Comparison of ENCODE assay signal across 9 mouse cellular contexts in the genomic region with DNA sequence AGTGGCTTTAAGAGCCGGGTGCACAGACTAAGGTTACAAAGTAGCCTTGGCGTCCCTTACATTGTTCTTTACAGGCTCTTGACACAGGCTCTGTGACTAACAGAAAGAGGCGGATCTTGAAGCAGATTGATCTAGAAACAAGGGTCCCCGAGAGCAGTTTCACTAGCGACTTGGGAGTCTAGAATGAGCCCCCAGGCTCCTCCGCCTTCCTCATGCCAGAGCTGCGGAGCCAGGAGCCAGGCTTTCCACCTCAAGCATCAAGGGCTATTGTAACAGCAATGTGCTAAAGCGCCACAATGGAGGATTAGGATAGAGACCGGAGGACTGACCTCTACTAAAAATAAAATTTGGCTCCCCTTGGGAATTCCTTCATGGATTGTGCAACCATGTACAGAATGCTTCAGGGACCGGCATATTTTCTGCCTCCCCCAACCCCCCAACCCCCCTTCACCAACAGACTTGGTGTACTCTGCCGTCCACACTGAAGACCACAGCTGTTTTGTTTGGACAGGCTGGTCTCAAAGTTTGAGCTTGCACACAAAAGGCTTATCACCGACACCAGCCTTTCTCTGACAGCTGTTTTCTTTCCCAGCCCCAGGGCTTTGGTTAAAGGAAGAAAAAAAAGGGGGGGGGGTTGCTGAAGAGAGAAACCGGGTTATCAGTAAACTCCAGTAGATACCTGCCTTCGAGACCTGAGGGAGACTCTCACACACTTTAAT.
A peak's percentile ranks its signal among the peaks of the same experiment; 100 is the strongest.
DNase-seq lines count a peak whose midpoint lies in the region; ATAC-seq and TF ChIP-seq lines count a peak whose summit lies in the region.
"Had no signal": no experiment of that assay in that cellular context is flagged by ENCODE, and none has a peak within 500 bp of the region (broad histone marks: within the 10 kb centered on the region; RNA-seq: fewer than 3 reads in every experiment).

No protein-coding gene starts in this region.

- DNase-seq in gastrocnemius, adult 2 months = peak; percentile 24
- DNase-seq in gastrocnemius, postnatal 36 days = no peak
- DNase-seq in forebrain, postnatal 0 days = peak; percentile 27
- peak; percentile 62 for DNase-seq in liver, embryonic 11.5 days (ENCODE audit: low spot score)
- DNase-seq in layer of hippocampus, adult 11-12 months (ENCODE audit: low spot score) = no peak
- DNase-seq in urinary bladder, postnatal 25 days (ENCODE audit: low spot score) = no peak

- intact Hi-C loops in gastrocnemius, adult 2 months (cut with DNase I) = loop anchor here (2.0 to 10.0 kb wide), 4 partner anchors 33 to 1921 kb away; a partner anchor contains a TSS
- intact Hi-C loops in gastrocnemius, postnatal 36 days (cut with DNase I) = loop anchor here (10.0 kb wide), 1 partner anchor 1917 kb away; no protein-coding TSS in a partner anchor

- H3K9me3 ChIP-seq in forebrain, postnatal 0 days (ENCODE audit: low read length) = no peaks in the 10 kb centered on the region
- no peaks in the 10 kb centered on the region for H3K9me3 ChIP-seq in hindbrain, embryonic 15.5 days
- no peaks in the 10 kb centered on the region for H3K9me3 ChIP-seq in liver, embryonic 11.5 days (ENCODE audit: control insufficient read depth, low read length)

- no peak for TF ChIP-seq CTCF in gastrocnemius, adult 2 months (IDR thresholded peaks at IDR 0.05)
- no peak for TF ChIP-seq CTCF in forebrain, postnatal 0 days (IDR thresholded peaks at IDR 0.05; ENCODE audit: low read depth)

- H3K4me2 ChIP-seq in forebrain, postnatal 0 days (ENCODE audit: low read depth) = peak overlapping the region; percentile 59
- peak overlapping the region; percentile 74 for H3K4me2 ChIP-seq in hindbrain, embryonic 15.5 days
- peak overlapping the region; percentile 67 for H3K4me2 ChIP-seq in liver, embryonic 11.5 days
- H3K4me2 ChIP-seq in myocyte (ENCODE audit: low read depth) = peak overlapping the region; percentile 73

- H3ac ChIP-seq in myocyte (ENCODE audit: control insufficient read depth, insufficient read length) = no peak overlapping the region

- no peak for ATAC-seq in forebrain, postnatal 0 days
- ATAC-seq in hindbrain, embryonic 15.5 days (ENCODE audit: low FRiP score, low read depth) = peak; percentile 72
- peak; percentile 83 for ATAC-seq in liver, embryonic 11.5 days (replicated peaks; ENCODE audit: low FRiP score)

- H3K4me3 ChIP-seq in gastrocnemius, adult 2 months = peak overlapping the region; percentile 70
- peak overlapping the region; percentile 38 for H3K4me3 ChIP-seq in forebrain, postnatal 0 days (ENCODE audit: low read depth, low read length)
- H3K4me3 ChIP-seq in hindbrain, embryonic 15.5 days = peak overlapping the region; percentile 37
- H3K4me3 ChIP-seq in liver, embryonic 11.5 days (ENCODE audit: low read depth, low read length) = peak overlapping the region; percentile 41
- no peak overlapping the region for H3K4me3 ChIP-seq in myocyte

- peak overlapping the region; percentile 83 for H3K27ac ChIP-seq in gastrocnemius, adult 2 months
- no peak overlapping the region for H3K27ac ChIP-seq in forebrain, postnatal 0 days (ENCODE audit: low read depth, low read length)
- H3K27ac ChIP-seq in hindbrain, embryonic 15.5 days (replicated peaks) = peak overlapping the region; percentile 58
- H3K27ac ChIP-seq in liver, embryonic 11.5 days (ENCODE audit: low read depth, low read length) = peak overlapping the region; percentile 73

- H3K9ac ChIP-seq in forebrain, postnatal 0 days = 0 out of 2 replicates have a peak overlapping the region, but pooled peaks have one; percentile 22
- H3K9ac ChIP-seq in hindbrain, embryonic 15.5 days = peak overlapping the region; percentile 40
- peak overlapping the region; percentile 49 for H3K9ac ChIP-seq in liver, embryonic 11.5 days (ENCODE audit: low read depth, low read length)

- 2% methylated on average over 14 of the region's 14 CpGs for WGBS in forebrain, postnatal 0 days
- WGBS in hindbrain, embryonic 15.5 days = 5% methylated on average over 14 of the region's 14 CpGs
- 5% methylated on average over 14 of the region's 14 CpGs for WGBS in liver, embryonic 11.5 days

- no peaks in the 10 kb centered on the region for H3K79me2 ChIP-seq in myocyte (ENCODE audit: control insufficient read depth, insufficient read depth)

- no peaks in the 10 kb centered on the region for H3K4me1 ChIP-seq in forebrain, postnatal 0 days (ENCODE audit: insufficient read depth)
- H3K4me1 ChIP-seq in hindbrain, embryonic 15.5 days (replicated peaks) = peaks cover 9% of the 10 kb centered on the region
- H3K4me1 ChIP-seq in liver, embryonic 11.5 days (replicated peaks; ENCODE audit: control insufficient read depth, insufficient read depth, low read length) = peaks cover 14% of the 10 kb centered on the region

- no peak for TF ChIP-seq POLR2A in myocyte (IDR thresholded peaks at IDR 0.05; ENCODE audit: insufficient read length, low read depth)

- H3K36me3 ChIP-seq in forebrain, postnatal 0 days (ENCODE audit: insufficient read depth) = no peaks in the 10 kb centered on the region
- H3K36me3 ChIP-seq in hindbrain, embryonic 15.5 days = no peaks in the 10 kb centered on the region
- H3K36me3 ChIP-seq in liver, embryonic 11.5 days (ENCODE audit: control insufficient read depth, insufficient read depth, low read length) = no peaks in the 10 kb centered on the region
- no peaks in the 10 kb centered on the region for H3K36me3 ChIP-seq in myocyte (ENCODE audit: control insufficient read depth, insufficient read depth)

- H3K27me3 ChIP-seq in forebrain, postnatal 0 days (ENCODE audit: insufficient read depth, low read length) = peaks cover 7% of the 10 kb centered on the region; the same call in 1 of the 2 replicates
- 0 out of 2 replicates have a peak, but pooled peaks cover 9% of the 10 kb centered on the region for H3K27me3 ChIP-seq in hindbrain, embryonic 15.5 days
- no peaks in the 10 kb centered on the region for H3K27me3 ChIP-seq in liver, embryonic 11.5 days (replicated peaks; ENCODE audit: control insufficient read depth, insufficient read depth, low read length)
- H3K27me3 ChIP-seq in myocyte (ENCODE audit: control insufficient read depth, insufficient read depth, insufficient read length) = no peaks in the 10 kb centered on the region
- H3K27me3 ChIP-seq: CH12.LX had no signal

TF ChIP-seq in myocyte, 11 proteins besides CTCF, POLR2A, EP300 and RAD21:
- TF ChIP-seq MYOD1 (IDR thresholded peaks at IDR 0.05; ENCODE audit: control insufficient read depth in 1 of 3, insufficient read length in 2 of 3, low read depth in 2 of 3) (peak in 2 of 3 experiments; percentile 14 to 48), REST (IDR thresholded peaks at IDR 0.05; ENCODE audit: insufficient read depth, insufficient read length) (no peak), USF1 (IDR thresholded peaks at IDR 0.05; ENCODE audit: low read depth) (no peak), MYOG (IDR thresholded peaks at IDR 0.05; ENCODE audit: control insufficient read depth in 1 of 3, insufficient read depth in 1 of 3, insufficient read length in 2 of 3, low read depth in 2 of 3) (peak in 2 of 3 experiments; percentile 32 to 34), CEBPB (IDR thresholded peaks at IDR 0.05; ENCODE audit: insufficient read depth, poor library complexity, severe bottlenecking) (peak; percentile 67)

Comparison
In these comparisons a context has a peak if more than half of its experiments do, and no peak if none do; other contexts are left out.
1. DNase-seq: peak in gastrocnemius, adult 2 months (single experiment), forebrain, postnatal 0 days (single experiment) and liver, embryonic 11.5 days (single experiment); none in gastrocnemius, postnatal 36 days (0 of 2), layer of hippocampus, adult 11-12 months (single experiment) and urinary bladder, postnatal 25 days (single experiment).
2. Peak in every context shown above with its lines, with median percentiles within 50 percentile points of each other: H3K4me2 ChIP-seq and H3K9ac ChIP-seq.